In the genomic region with DNA sequence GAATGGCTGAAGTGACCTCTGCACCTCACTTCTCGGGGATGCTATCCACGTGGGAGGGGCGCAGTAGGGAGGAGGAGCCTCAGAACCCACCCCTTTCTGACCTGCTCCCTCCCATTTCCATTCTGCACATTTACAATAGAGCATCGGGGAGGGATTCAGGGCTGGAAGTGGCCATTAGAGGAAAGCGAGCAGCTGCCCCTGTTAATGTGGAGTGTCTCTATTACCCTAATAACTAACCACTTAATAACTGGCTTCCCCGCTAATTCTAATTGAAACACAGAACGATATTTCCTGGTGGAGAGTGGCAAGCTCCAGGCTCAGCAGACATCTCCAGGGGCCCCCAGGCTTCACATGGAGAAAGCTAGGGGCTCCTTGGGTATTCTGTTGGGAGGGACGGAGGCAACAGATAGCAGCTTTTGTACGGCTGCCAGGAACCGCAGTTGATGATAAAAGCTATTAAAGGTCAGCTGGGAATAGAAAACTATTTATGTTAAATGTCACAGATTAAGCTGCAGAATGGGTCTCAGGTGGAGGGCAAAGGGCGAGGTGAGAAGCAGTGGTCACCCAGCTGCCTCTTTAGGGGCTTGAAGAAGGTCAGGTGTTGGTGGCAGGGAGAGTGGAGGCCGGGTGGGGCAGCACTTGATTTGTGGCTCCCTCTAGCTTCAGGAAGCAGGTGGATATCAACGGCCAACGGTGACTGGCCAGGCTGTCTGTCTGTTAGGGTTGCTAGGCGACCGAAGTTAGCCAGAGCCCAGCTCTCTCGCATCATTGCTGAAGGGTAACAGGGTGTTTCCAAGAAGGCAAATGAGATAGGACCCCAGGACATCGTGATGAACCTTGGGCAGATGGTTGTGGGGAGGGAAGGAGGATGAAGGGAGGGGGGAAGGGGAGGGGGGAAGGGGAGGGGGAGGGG, we compare ENCODE assay signal across 8 mouse cellular contexts.
DNase-seq lines count a peak whose midpoint lies in the region; ATAC-seq lines count a peak whose summit lies in the region.

No protein-coding gene starts in this region.

- ATAC-seq in common myeloid progenitor, adult 5-6 weeks (replicated peaks; ENCODE audit: low read depth, poor library complexity, severe bottlenecking), result peak; percentile 76

- intact Hi-C loops in gastrocnemius, postnatal 14 days (cut with DNase I; ENCODE audit: low total_unique reads), result no loop called here

- peak; percentile 73 to 75 for DNase-seq in right cerebral cortex, postnatal 10 days (ENCODE audit: low spot score in 2 of 2)
- no peak for DNase-seq in right cerebral cortex, adult 18-20 months
- peak; percentile 85 for DNase-seq in heart, postnatal 4 days
- DNase-seq in liver, result peak; percentile 35
- peak; percentile 45 for DNase-seq in neural tube, embryonic 10.5 days (ENCODE audit: extremely low spot score, low spot score)
- no peak for DNase-seq in thymus, postnatal 10 days (ENCODE audit: low spot score in 2 of 2)
- no peak for DNase-seq in gastrocnemius, postnatal 14 days

Comparison
In these comparisons a context has a peak if more than half of its experiments do, and no peak if none do; other contexts are left out.
1. DNase-seq: peak in right cerebral cortex, postnatal 10 days (2 of 2), heart, postnatal 4 days (single experiment), liver (single experiment) and neural tube, embryonic 10.5 days (single experiment); none in right cerebral cortex, adult 18-20 months (single experiment), thymus, postnatal 10 days (0 of 2) and gastrocnemius, postnatal 14 days (single experiment).